Mouse (Mus musculus): ENCODE results near the gene Zan.

Gene Zan

DNA sequence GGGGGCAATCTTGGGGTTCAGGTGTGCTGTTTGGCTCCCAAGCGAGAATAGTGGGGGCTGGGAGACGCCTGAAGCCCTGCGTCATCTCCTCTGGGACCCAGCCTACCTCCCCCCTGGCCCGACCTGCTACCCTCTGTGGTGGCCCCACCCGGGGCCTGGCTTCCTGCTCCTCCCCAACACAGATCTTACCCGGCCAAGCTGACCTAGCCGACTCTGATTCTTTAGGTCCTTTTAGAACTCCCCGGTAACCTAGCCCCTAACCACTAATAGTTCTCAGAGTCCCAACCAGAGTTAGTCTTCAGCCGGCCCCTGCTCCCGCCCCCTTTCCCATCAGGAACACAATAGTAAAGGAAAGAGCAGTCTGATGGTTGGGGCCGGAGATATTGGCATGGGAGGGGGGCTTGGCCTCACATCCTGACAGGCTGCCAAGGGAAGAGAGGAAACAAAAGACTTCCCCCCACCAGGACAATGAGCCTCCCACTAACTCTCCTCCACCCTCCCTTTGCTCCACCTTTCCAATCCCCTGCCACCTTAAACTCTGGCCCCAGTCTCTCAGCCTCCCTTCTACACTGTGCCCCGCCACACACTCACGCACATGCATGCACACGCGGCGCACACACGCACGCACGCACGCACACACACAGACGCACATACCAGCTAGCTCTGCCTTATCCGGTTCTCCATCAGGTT is 137.4 kb downstream of the Zan start:
- TF ChIP-seq GATA4 (IDR thresholded peaks at IDR 0.05; ENCODE audit: insufficient replicate concordance, low read length) = peak; percentile 25; the same call in 1 of the 2 replicates

DNA sequence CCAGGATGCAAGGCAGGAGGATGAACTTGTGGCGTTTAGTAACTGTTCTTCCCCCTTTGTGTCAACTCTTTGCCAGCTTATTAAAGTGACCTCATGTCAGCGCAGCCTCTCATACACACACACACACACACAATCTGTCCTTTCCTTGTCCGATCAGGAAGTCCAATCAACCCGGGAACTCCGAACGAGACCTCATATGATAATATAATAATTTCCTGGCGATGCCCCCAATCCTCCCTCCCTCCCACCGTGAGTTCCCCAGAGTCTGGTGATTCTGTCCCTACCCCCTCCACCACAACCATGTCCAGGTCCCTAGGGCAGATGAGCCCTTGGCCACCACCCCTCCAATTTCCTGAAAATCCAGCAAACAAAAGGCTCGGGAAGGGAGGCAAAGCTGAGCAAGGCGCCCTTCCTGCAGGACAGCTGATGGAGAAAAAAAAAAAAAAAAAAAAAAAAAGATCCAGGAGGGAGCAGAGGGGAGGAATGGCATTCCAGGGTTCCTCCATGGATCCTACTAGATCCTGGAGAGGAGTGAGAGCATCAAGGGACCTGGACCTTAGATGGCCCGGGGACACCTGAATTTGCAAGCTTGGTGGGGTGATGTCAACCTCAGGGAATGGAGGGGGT is 138.1 kb downstream of the Zan start:
- peak; percentile 72; the same call in 1 of the 2 replicates for TF ChIP-seq GATA4 (IDR thresholded peaks at IDR 0.05; ENCODE audit: insufficient replicate concordance, low read length)

DNA sequence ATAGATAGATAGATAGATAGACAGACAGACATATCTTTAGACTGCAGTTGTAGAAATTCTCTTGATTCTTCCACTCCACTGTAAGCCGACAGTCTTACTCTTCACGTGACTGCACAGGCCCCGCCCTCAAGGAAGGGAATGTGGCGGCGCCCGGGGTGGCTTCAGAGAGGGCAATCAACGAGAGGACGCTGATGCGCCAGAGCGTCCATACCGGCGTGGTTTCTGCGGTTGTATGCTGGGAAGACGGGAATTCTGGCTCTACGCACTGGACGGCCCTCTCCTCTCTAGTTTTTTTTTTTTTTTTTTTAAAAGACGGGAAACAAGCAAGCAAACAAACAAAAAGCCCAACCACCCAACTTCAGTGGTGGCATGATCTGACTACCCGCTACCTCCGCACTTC is 138.6 kb downstream of the Zan start:
- TF ChIP-seq GATA4 (IDR thresholded peaks at IDR 0.05; ENCODE audit: insufficient replicate concordance, low read length) = no peak

DNA sequence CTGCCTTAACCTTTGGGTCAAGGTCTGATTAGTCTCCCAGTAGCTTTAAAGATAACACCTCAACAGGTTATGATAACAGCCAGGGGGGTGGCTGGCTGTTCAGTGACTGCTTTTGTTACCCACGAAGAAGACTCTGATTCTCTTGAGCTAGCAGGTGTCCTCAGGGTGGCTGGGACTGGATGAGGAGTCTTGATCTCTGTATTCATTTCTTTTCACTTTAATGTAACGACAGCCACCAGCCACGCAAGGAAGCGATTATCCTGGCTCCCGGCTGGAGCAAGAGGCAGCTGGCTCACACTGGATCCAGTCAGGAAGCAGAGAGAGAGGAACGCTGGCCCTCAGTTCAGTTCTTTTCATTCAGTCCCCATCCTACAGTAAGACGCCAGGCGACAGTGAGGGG is 139.7 kb downstream of the Zan start:
- TF ChIP-seq GATA4 (IDR thresholded peaks at IDR 0.05; ENCODE audit: insufficient replicate concordance, low read length) = no peak

DNA sequence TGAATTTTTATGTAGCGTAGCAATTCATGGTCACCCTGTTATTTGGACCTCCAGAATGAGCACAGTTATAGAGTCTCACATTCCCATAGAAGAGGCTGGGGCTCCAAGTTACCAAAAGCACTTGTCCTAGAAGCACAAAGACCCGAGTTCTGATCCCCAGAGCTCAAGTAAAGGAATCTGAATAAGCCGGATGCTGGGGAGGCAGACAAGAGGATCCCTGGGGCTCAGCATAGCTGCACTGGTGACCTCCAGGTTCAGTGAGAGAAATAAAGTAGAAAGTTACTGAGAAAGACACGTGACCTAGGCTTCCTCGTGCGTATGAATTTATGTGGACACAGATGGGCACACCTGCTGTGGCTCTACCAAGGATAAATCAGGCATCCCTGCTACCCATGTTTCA is 141.8 kb downstream of the Zan start:
- no peak for TF ChIP-seq GATA4 (IDR thresholded peaks at IDR 0.05; ENCODE audit: insufficient replicate concordance, low read length)

DNA sequence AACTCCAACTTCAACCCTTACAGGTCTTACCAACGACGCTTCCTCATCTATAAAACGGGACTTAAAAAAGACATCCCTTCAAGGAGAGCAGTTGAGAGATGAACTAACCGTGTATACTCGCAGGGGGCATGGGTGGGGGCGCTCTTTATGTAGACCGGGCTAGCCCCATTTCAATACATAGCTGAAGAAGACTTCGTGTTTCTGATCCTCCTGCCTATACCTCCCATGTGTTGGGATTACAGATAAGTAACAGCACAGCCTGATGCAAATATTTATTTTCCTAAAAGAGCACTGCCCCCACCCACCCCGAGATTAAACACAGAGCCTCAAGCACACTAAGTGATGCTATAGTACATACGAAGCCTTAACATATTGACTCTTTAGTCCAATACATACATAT is 142.5 kb downstream of the Zan start:
- TF ChIP-seq GATA4 (IDR thresholded peaks at IDR 0.05; ENCODE audit: insufficient replicate concordance, low read length) = no peak

DNA sequence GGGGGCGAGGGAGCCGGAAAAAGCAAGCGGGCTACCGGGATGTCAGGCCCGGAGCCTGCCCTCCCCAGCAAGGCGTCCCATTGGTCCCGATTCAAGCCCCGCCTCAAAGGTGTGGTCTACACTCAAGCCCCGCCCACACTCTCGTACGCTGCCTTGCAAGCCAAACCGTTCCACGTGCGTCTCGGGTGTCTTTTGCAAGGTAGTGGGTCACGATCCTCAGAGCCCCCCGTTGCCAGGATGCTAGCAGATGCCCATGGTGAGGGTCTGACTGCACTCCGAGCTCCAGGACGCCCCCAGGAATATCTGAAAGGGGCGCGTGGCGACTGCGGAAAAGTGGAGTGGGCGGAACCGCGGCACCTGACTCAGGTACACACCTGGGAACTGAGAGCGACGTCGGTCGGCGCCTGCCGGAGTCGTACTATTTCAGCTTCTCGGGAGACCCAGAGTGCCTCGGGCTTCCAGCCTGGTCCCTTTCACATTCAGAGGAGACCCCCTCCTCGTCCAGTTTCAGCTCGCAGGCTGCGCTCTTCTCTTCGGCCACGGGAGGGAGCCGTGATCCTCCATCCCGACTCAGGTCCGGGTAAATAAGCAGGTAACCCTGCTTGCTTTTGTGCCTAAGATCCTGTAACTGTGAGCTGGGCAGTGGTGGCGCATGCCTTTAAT is 143.2 kb downstream of the Zan start, which contains the start of gene Slc12a9:
Slc12a9 (minus strand) TSS at position 86 of the 663 bp plus-strand sequence.
- no peak for TF ChIP-seq GATA4 (IDR thresholded peaks at IDR 0.05; ENCODE audit: insufficient replicate concordance, low read length)

DNA sequence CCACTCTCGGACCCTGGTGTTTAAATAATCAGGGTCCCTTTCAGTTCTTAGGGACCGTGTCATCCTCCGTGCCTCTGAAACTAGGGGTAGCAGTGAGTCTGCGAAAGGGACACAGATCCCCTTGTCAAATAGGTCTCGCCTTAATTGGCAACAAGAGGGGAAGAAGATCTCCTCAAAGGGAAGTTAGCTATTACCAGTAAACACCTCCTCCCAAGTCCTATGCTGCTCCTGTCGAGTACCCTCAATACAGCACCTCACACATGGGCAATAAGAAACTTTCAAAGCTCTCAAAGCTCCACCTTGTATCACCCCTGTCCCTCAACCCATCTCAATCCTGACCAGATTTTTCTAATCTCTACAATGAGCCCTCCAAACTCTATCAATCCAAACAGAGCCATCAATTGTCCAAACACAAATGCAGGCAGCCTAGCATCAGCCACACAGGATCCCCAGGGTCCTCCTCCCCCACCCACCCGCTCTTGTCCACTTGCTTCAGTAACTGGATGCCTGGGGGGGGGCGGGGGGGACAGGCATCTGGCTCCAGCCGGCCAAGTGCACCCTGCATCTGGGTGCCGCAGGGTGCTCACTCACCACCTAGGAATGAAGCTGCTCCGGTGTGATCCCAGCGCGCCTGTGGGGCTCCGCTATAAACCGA is 143.9 kb downstream of the Zan start:
- no peak for TF ChIP-seq GATA4 (IDR thresholded peaks at IDR 0.05; ENCODE audit: insufficient replicate concordance, low read length)

DNA sequence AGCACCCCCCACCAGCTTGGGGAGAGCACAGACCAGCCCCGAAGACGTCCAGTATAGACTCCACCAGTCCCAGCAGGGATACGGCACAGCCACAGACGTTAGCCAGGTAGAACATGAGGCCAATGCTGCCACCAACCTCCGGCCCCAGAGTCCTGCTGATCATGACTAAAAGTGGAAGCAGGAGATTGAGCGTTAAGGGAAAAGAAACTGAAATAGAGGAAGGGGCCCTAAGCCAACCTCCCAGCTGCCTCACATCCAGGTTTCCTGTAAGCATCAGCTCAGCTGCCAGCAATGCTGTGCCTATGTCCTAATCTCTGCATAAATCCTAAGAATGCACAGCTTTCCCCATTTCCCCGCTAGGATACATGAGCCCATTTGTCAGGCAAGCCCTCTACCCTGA is 146.0 kb downstream of the Zan start:
- TF ChIP-seq GATA4 (IDR thresholded peaks at IDR 0.05; ENCODE audit: insufficient replicate concordance, low read length) = no peak
